In the genomic region with DNA sequence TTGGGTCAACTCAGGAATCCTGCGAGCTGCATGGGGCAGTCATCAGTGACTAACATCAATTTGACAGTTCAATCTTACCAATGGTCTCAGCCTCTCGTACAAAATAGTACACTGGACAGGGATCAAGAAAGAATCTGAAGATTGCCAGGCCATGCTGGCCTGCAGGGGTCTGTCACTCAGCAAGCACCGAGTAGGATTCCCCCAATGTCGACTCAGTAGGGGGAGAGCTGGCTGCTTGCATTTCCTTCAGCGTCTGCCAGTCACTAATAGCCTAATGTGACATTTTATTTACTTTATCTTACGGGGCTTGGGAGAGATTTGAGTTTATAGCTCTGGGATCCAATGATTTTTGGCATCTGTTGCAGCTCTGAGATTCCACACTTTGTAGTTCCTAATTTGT, we compare ENCODE assay signal across 22 mouse cellular contexts. TPM values are rescaled to one million over a fixed set of nuclear protein-coding genes. Genes with fewer than 3 reads are reported as not detected.
"Had no signal": no experiment of that assay in that cellular context is flagged by ENCODE, and none has a peak within 500 bp of the region (broad histone marks: within the 10 kb centered on the region; RNA-seq: fewer than 3 reads in every experiment).

No protein-coding gene starts in this region.

- ATAC-seq: liver, postnatal 0 days; midbrain, embryonic 13.5 days; midbrain, embryonic 15.5 days had no signal

- H3K27me3 ChIP-seq: liver, embryonic 13.5 days; liver, embryonic 15.5 days; megakaryocyte, embryonic 14.5 days; midbrain, embryonic 13.5 days; midbrain, embryonic 15.5 days; neural tube, embryonic 12.5 days; stomach, embryonic 15.5 days had no signal

- H3K4me3 ChIP-seq: liver, embryonic 13.5 days; liver, embryonic 15.5 days; megakaryocyte, embryonic 14.5 days; midbrain, embryonic 13.5 days; midbrain, embryonic 15.5 days; neural tube, embryonic 12.5 days; stomach, embryonic 15.5 days had no signal

- H3K9ac ChIP-seq: liver, embryonic 13.5 days; liver, embryonic 15.5 days; liver, postnatal 0 days; midbrain, embryonic 13.5 days; midbrain, embryonic 15.5 days; neural tube, embryonic 12.5 days; stomach, embryonic 15.5 days had no signal

- H3K4me2 ChIP-seq: liver, embryonic 11.5 days; liver, embryonic 13.5 days; liver, embryonic 15.5 days; midbrain, embryonic 11.5 days; midbrain, embryonic 13.5 days; midbrain, embryonic 15.5 days; neural tube, embryonic 12.5 days; stomach, embryonic 15.5 days had no signal

- H3K9me3 ChIP-seq: liver, embryonic 13.5 days; liver, embryonic 15.5 days; midbrain, embryonic 15.5 days; neural tube, embryonic 12.5 days; stomach, embryonic 15.5 days had no signal

- H3K36me3 ChIP-seq: liver, embryonic 13.5 days; liver, embryonic 15.5 days; midbrain, embryonic 13.5 days; midbrain, embryonic 15.5 days; neural tube, embryonic 12.5 days; stomach, embryonic 15.5 days had no signal

- H3K4me1 ChIP-seq: liver, embryonic 13.5 days; liver, embryonic 15.5 days; megakaryocyte, embryonic 14.5 days; midbrain, embryonic 13.5 days; midbrain, embryonic 15.5 days; neural tube, embryonic 12.5 days; stomach, embryonic 15.5 days had no signal

- H3K27ac ChIP-seq: liver, embryonic 13.5 days; liver, embryonic 15.5 days; macrophage; midbrain, embryonic 13.5 days; midbrain, embryonic 15.5 days; neural tube, embryonic 12.5 days; stomach, embryonic 15.5 days; stomach, postnatal 0 days had no signal

- DNase-seq: liver; liver, embryonic 13.5 days; liver, postnatal 0 days; right cerebral cortex, postnatal 14 days; thymus, adult 2 months; thymus, postnatal 25 days; thymus, postnatal 4 days had no signal

RNA-seq across cellular contexts. Expression of a gene that starts 35.1 kb away (rescaled TPM):
- polyA plus RNA-seq: liver, embryonic 11.5 days; liver, embryonic 13.5 days; liver, embryonic 15.5 days; liver, postnatal 0 days; macrophage; midbrain, embryonic 11.5 days; midbrain, embryonic 13.5 days; midbrain, embryonic 15.5 days; midbrain, postnatal 0 days; neural tube, embryonic 12.5 days; neural tube, embryonic 14.5 days; spleen, adult 2 months; stomach, embryonic 15.5 days; stomach, postnatal 0 days; testis, adult 2 months; urinary bladder, adult 2 months had no signal
